Mouse (Mus musculus): ENCODE data around the gene Prelid1.

The Prelid1 gene

GRCm38 (mm10) chr13:55319931-55320533 is at the start of gene Prelid1:
Gene Prelid1, plus strand, starts transcription at chr13:55320500.
- no peak for DNase-seq (ENCODE audit: low read depth)

DNA sequence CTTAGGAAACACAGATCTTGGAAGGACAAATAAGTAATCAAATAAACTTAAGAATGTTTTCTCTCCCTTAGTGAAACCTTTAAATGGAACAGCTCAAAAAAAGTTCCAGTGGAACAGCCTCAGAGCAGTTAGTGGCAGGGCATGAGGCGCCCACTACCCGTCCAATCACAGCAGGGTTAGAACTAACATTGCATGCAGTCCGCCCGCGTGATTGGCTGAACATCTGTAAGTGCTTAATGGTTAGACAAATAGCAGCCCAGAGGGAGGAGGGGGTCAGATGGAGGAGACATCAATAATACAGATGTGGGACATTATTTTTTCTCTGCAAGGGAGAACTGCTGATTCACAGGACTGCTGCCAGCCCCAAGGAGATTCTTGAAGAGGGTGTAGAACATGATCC is 43.1 kb upstream of the Prelid1 start:
- no peak for DNase-seq (ENCODE audit: low read depth)

DNA sequence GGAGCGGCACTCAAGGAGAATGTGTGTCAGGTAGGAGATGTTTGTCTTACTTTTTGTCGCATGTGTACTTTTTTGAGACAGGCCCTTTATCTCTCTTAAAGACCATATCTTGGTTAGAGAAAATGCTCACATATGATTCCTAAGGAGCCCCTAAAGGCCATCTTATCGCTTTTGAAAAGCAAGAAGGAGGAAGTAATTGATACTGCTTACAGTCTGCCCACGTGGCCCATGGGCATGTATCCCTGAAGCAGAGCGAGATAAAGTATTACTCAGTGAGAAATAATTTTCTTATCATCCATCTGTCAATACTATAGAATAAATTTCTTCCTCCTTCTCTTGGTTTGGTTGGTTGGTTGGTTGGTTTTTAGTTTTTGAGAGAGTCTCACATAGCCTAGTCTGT is 42.7 kb upstream of the Prelid1 start:
- DNase-seq (ENCODE audit: low read depth), result no peak

DNA sequence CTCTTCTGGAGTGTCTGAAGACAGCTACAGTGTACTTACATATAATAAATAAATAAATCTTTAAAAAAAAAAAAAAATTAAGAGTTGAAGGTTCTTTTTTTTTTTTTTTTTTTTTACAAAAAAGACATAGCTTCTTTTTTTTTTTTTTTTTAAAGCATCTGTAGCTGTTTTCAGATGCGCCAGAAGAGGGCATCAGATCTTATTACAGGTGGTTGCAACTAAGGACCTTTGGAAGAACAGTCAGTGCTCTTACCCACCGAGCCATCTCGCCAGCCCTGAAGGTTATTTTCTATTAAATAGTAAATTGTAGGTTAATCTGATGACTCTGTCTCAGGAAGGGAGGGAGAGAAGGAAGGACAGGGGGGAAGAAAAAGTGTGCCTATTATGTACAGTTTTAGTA is 31.4 kb upstream of the Prelid1 start:
- no peak for DNase-seq (ENCODE audit: low read depth)

GRCm38 (mm10) chr13:55296760-55297159 is 23.5 kb upstream of the Prelid1 start:
- no peak for DNase-seq (ENCODE audit: low read depth)

DNA sequence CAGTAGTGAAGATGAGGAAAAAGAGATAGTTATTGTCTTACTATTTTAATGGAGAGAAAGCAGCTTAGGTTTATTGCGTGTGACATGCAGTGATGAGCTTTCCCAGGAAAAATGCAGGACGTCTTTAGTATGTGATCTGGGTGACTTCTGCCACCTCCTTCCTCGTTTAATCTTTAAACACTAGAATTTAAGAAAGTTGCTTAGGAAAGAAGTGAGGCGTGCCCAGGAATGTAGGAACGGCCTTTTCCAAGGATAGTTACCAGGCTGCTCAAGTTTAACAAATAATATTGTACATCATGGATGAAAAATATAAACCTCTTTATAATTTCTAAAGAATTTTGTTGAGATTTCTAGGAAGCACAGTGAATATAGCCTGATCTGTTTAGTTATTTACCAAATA is 19.4 kb upstream of the Prelid1 start:
- DNase-seq (ENCODE audit: low read depth), result no peak

DNA sequence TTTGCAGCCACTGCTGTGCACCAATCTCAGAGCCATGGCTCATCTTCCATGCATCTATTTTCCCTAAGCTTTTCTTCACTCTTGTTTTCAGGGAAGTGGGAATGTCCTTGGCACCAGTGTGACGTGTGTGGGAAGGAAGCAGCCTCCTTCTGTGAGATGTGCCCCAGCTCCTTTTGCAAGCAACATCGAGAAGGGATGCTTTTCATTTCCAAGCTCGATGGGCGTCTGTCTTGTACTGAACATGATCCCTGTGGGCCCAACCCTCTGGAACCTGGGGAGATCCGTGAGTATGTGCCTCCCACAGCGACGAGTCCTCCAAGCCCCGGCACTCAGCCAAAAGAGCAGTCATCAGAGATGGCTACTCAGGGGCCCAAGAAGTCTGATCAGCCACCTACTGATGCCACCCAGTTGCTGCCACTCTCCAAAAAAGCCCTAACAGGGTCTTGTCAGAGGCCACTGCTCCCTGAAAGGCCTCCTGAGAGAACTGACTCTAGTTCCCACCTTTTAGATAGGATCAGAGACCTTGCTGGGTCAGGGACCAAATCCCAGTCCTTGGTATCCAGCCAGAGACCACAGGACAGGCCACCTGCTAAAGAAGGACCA is 8.2 kb upstream of the Prelid1 start:
- DNase-seq (ENCODE audit: low read depth), result no peak

GRCm38 (mm10) chr13:55313051-55313450 is 7.2 kb upstream of the Prelid1 start:
- no peak for DNase-seq (ENCODE audit: low read depth)

DNA sequence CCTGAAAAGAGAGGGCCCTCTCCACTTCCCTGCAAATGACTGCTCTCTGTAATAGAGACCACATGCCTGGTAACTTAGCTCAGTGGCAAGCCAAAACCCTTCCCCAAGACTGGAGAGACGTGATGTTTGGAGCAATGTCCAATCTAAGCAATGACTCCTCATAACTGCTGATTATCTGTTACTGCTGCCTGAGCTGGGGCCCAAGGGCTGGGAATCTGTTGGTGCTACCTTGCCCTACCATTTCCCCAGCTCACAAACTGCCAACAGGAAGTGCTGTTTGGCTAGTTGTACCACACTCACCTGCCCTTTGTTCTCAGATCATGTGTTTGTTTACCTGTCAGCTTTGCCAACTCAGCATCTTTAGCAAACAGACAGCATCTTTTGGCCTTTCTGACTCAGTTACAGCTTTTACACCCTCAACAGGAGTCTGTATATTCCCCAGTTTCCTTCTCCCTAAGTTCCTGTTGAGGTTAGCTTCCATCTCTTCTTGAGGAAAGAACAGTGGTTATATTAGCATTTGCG is 5.3 kb upstream of the Prelid1 start:
- DNase-seq (ENCODE audit: low read depth), result no peak

- DNase-seq (ENCODE audit: low read depth), result no peak
These were observed 1.9 kb upstream of the Prelid1 start for GRCm38 (mm10) chr13:55318351-55318750.

GRCm38 (mm10) chr13:55321434-55322129 is 1.3 kb downstream of the Prelid1 start, which contains the start of gene Rab24:
Gene Rab24, minus strand, starts transcription at chr13:55321946.
- peak; percentile 73 for DNase-seq (ENCODE audit: low read depth)

DNA sequence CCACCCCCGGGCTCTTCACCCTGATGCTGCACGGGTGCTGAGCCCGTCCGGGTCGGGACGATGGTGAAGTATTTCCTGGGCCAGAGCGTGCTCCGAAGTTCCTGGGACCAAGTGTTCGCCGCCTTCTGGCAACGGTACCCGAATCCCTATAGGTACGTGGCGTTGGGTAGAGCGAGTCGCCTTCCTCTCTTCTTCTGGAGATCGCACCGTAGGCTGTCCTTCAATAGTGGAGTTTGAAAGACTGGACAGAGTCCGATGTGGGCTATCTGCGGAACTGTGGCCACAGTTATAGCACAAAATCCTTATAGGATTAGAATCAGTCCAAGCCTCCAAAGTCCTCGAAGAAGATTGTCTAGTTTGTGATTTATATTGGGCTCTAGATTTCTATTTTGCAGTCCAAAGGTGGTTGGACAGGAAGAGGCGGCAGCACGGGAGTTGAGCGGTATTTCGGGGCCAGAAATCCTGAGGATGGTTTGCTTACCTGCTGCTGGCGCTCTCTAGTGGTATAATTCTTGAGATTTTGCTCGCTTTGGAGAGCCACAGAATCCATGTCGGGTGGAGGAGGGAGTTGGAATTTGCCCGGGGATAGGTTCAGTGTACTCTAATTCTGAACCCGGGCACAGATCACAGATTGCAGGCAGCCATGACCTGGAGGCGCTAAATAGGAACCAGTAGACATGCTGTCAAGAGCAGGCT is 2.0 kb downstream of the Prelid1 start:
- DNase-seq (ENCODE audit: low read depth), result no peak

GRCm38 (mm10) chr13:55325596-55325995 is 5.3 kb downstream of the Prelid1 start:
- no peak for DNase-seq (ENCODE audit: low read depth)

- no peak for DNase-seq (ENCODE audit: low read depth)
These were observed 6.9 kb downstream of the Prelid1 start for GRCm38 (mm10) chr13:55327169-55327568.

GRCm38 (mm10) chr13:55327633-55328032 is 7.3 kb downstream of the Prelid1 start:
- DNase-seq (ENCODE audit: low read depth), result peak; percentile 85

- no peak for DNase-seq (ENCODE audit: low read depth)
These were observed 7.9 kb downstream of the Prelid1 start for GRCm38 (mm10) chr13:55328171-55328570.

DNA sequence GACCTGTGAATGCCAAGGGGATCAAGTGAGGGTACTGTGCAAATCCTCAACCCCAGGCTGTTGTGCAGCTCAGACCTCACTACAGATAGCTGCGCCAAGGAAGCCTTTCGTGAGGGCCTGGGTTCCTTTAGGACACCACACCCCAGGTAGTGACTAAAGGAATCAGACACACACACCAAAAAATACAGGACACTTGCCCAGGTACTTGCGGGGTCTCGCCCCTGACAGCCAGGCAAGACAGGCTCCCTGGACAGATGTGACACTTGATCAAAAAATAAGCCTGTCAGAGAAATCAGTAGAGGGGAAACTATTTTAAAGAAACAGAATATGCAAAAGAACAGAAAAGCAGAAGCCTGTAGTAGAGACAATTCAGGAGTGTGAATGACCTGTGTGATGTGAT is 8.3 kb downstream of the Prelid1 start:
- no peak for DNase-seq (ENCODE audit: low read depth)

- DNase-seq (ENCODE audit: low read depth), result no peak
These were observed 8.9 kb downstream of the Prelid1 start for GRCm38 (mm10) chr13:55329109-55329682.

DNA sequence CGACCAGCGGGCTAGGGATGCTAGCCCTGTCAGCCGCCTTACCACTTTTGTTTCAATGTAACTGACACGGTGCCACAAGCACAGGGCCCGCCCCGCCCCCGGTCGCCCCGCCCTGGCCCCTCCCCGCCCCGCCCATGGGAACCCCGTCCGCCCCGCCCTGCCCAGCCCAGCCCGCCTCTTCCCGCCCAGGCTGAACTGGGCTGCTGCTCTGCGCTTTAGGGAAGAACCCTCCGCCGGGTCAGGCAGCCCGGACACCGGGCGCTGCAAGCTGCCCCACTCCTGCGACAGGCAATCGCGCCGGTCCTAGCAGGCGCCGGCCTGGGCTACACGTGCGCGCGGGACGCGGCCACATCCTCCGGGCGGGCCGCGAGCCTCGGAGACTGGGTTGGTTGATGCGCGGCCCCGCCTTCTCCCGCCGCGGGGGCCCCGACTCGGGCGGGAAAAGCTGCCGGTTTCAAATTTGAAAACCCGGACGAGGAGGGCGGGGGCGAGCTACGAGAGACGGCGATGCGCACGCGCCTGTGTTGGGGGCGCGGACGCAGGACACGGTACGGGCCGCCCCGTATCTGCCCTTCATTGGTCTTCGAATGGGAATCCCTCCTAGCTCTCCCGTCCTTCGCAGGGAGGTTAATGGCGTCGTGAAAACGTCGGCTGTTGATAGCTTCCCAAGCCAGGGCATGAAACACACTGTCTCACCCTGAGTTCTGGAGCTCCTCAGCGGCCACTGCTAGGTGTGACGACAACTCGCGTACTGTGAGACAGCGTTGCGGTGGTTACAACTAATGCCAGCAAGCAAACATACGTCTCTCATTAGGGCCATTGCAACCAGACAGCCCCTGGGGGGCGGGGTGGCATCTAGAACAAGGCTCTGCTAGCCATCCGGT is 9.6 kb downstream of the Prelid1 start, which contains the start of gene Mxd3:
TSS of gene Mxd3 (minus strand) at position 141 of the 884 bp plus-strand sequence.
- DNase-seq (ENCODE audit: low read depth), result peak; percentile 79

DNA sequence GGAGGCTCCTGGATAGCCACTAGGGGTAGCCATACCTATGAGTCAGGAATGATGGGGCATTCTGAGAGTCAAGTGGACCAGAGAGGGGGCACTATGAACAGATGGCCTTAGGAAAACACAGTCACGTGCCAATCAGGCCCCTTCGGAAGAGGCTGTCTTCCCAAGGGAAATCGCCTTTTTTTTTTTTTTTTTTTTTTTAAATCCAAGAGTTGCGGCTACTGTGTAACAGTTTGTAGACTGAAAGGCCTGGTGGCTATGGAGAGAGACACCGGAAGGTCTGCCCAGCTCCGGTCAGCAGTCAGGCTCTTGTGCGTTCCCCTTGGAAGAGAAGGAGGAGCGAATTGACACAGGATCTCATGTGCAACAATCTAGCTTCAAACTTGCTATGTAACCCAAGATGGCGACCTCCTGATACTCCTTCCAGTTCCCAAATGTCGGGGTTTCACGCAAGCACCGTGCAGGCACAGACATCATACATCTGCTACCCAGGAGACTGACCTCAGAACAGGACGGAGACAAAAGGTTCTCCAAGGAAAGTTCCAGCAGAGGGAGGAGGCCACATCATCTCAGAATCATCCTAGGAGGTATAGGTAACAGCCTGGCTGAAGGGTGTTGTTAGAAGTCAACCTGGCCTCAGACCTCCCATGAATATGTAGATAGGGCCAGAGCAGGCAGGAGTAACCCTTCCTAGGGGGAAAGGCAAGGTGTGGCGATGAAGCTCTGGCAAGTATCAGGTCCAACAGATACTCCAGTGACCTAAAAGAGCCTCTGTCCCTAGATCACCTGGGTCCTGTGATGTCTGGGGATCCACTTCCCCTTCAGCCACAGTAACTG is 10.5 kb downstream of the Prelid1 start:
- DNase-seq (ENCODE audit: low read depth), result no peak

Measured in c-Kit-positive CD71-negative TER-119-negative erythroid progenitor cells, embryonic 14.5 days (primary cell).